16 mouse cellular contexts compared by ENCODE assay signal in the genomic region with DNA sequence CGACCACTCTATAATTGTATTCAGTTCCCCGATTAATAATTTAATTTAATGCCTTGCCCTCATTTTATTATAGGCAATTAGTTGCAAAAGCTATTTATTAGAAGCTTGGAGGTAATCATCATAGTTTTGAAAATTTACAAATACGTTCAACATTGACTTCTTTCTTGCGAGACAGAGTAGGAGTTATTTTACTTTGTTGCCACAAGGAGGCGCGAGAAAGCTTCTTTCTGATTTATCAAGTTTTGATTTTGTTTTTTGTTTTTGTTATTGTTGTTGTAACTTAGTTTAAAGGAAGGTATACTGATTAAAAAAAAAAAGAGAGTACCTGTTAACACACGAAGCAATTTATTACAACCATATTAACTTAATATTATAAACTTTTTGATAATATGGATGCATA.
DNase-seq lines count a peak whose midpoint lies in the region; ATAC-seq and TF ChIP-seq lines count a peak whose summit lies in the region.
"Had no signal": no experiment of that assay in that cellular context is flagged by ENCODE, and none has a peak within 500 bp of the region (broad histone marks: within the 10 kb centered on the region; RNA-seq: fewer than 3 reads in every experiment).

No protein-coding gene starts in this region.

- peak; percentile 9; the same call in 1 of the 2 replicates for TF ChIP-seq CTCF in liver, embryonic 14.5 days (IDR thresholded peaks at IDR 0.05; ENCODE audit: low read depth)

- H3K9ac ChIP-seq in forebrain, embryonic 14.5 days (ENCODE audit: low read length), result no peak overlapping the region
- no peak overlapping the region for H3K9ac ChIP-seq in forebrain, embryonic 11.5 days (ENCODE audit: low read length)
- no peak overlapping the region for H3K9ac ChIP-seq in liver, embryonic 14.5 days (replicated peaks)
- H3K9ac ChIP-seq in liver, embryonic 12.5 days, result no peak overlapping the region
- H3K9ac ChIP-seq: liver, embryonic 13.5 days; midbrain, embryonic 12.5 days; neural tube, embryonic 15.5 days had no signal

- no peak overlapping the region for H3K4me3 ChIP-seq in forebrain, embryonic 14.5 days (ENCODE audit: low read depth, low read length)
- H3K4me3 ChIP-seq in forebrain, embryonic 11.5 days (ENCODE audit: low read depth, low read length), result no peak overlapping the region
- no peak overlapping the region for H3K4me3 ChIP-seq in liver, embryonic 14.5 days (ENCODE audit: insufficient read depth in 1 of 2, low read depth in 2 of 2, low read length in 2 of 2)
- no peak overlapping the region for H3K4me3 ChIP-seq in liver, embryonic 12.5 days
- H3K4me3 ChIP-seq: liver, embryonic 13.5 days; midbrain, embryonic 12.5 days; neural tube, embryonic 15.5 days had no signal

- no peak overlapping the region for H3K27ac ChIP-seq in forebrain, embryonic 14.5 days (ENCODE audit: low read depth, low read length)
- no peak overlapping the region for H3K27ac ChIP-seq in forebrain, embryonic 11.5 days (ENCODE audit: low read depth, low read length)
- H3K27ac ChIP-seq in liver, embryonic 14.5 days, result no peak overlapping the region
- no peak overlapping the region for H3K27ac ChIP-seq in liver, embryonic 12.5 days
- H3K27ac ChIP-seq: liver, embryonic 13.5 days; midbrain, embryonic 12.5 days; neural tube, embryonic 15.5 days had no signal

- peak; percentile 59 for DNase-seq in forebrain, embryonic 14.5 days (ENCODE audit: low spot score)
- no peak for DNase-seq in forebrain, embryonic 11.5 days (ENCODE audit: low spot score)
- DNase-seq in liver, embryonic 14.5 days (ENCODE audit: low read depth in 3 of 3, low spot score in 3 of 3), result no peak
- DNase-seq in MEL-GATA-1-ER (ENCODE audit: extremely low read depth, low read depth), result peak; percentile 7
- peak; percentile 1 for DNase-seq in induced T-regulatory cell, adult 2 months (ENCODE audit: low read depth)
- no peak for DNase-seq in adrenal gland, adult 18-20 months (ENCODE audit: low spot score in 2 of 2)
- DNase-seq in thymus, postnatal 36 days, result no peak
- DNase-seq: adrenal gland, postnatal 10 days; cerebellum, adult 9-11 months; heart, adult 11 months; liver, embryonic 13.5 days had no signal

- no peaks in the 10 kb centered on the region for H3K27me3 ChIP-seq in forebrain, embryonic 14.5 days (replicated peaks; ENCODE audit: control insufficient read depth, insufficient read depth, low read length)
- no peaks in the 10 kb centered on the region for H3K27me3 ChIP-seq in forebrain, embryonic 11.5 days (ENCODE audit: control insufficient read depth, insufficient read depth, low read length)
- no peaks in the 10 kb centered on the region for H3K27me3 ChIP-seq in liver, embryonic 14.5 days (ENCODE audit: control insufficient read depth, insufficient read depth, low read length)
- H3K27me3 ChIP-seq in liver, embryonic 12.5 days (replicated peaks), result no peaks in the 10 kb centered on the region
- H3K27me3 ChIP-seq: liver, embryonic 13.5 days; midbrain, embryonic 12.5 days; neural tube, embryonic 15.5 days had no signal

- H3K36me3 ChIP-seq in forebrain, embryonic 14.5 days (ENCODE audit: control insufficient read depth, insufficient read depth, low read length), result no peaks in the 10 kb centered on the region
- H3K36me3 ChIP-seq in forebrain, embryonic 11.5 days (ENCODE audit: control insufficient read depth, insufficient read depth, low read length), result no peaks in the 10 kb centered on the region
- no peaks in the 10 kb centered on the region for H3K36me3 ChIP-seq in liver, embryonic 14.5 days (replicated peaks; ENCODE audit: control insufficient read depth, insufficient read depth, low read depth)
- H3K36me3 ChIP-seq in liver, embryonic 12.5 days, result no peaks in the 10 kb centered on the region
- H3K36me3 ChIP-seq: liver, embryonic 13.5 days had no signal

- H3K9me3 ChIP-seq in forebrain, embryonic 14.5 days (replicated peaks; ENCODE audit: control insufficient read depth, low read length), result no peaks in the 10 kb centered on the region
- H3K9me3 ChIP-seq in forebrain, embryonic 11.5 days (ENCODE audit: control insufficient read depth, low read length), result no peaks in the 10 kb centered on the region
- H3K9me3 ChIP-seq in liver, embryonic 14.5 days (ENCODE audit: control insufficient read depth, low read length), result no peaks in the 10 kb centered on the region
- H3K9me3 ChIP-seq in liver, embryonic 12.5 days (replicated peaks), result no peaks in the 10 kb centered on the region
- H3K9me3 ChIP-seq: liver, embryonic 13.5 days; midbrain, embryonic 12.5 days; neural tube, embryonic 15.5 days had no signal

- no peak for TF ChIP-seq EP300 in liver, embryonic 14.5 days (IDR thresholded peaks at IDR 0.05; ENCODE audit: low read depth)

- no peak for ATAC-seq in forebrain, embryonic 14.5 days
- no peak for ATAC-seq in forebrain, embryonic 11.5 days (replicated peaks; ENCODE audit: low FRiP score)
- no peak for ATAC-seq in liver, embryonic 14.5 days (ENCODE audit: insufficient read depth)
- no peak for ATAC-seq in liver, embryonic 12.5 days
- ATAC-seq: CD4-positive, CD25-positive, alpha-beta regulatory T cell, adult 4 months; hindbrain, embryonic 16.5 days had no signal

- 26% methylated on average over 7 of the region's 7 CpGs for WGBS in forebrain, embryonic 14.5 days
- WGBS in forebrain, embryonic 11.5 days, result 33% methylated on average over 7 of the region's 7 CpGs
- WGBS in liver, embryonic 14.5 days (ENCODE audit: insufficient replicate concordance), result 23% methylated on average over 7 of the region's 7 CpGs
- 19% methylated on average over 7 of the region's 7 CpGs for WGBS in liver, embryonic 12.5 days (ENCODE audit: insufficient replicate concordance)

- H3K4me2 ChIP-seq in forebrain, embryonic 14.5 days (ENCODE audit: low read length), result no peak overlapping the region
- no peak overlapping the region for H3K4me2 ChIP-seq in forebrain, embryonic 11.5 days (ENCODE audit: low read depth, low read length, severe bottlenecking)
- no peak overlapping the region for H3K4me2 ChIP-seq in liver, embryonic 14.5 days (ENCODE audit: low read depth)
- no peak overlapping the region for H3K4me2 ChIP-seq in liver, embryonic 12.5 days
- H3K4me2 ChIP-seq: liver, embryonic 13.5 days; midbrain, embryonic 12.5 days; neural tube, embryonic 15.5 days had no signal

- no peaks in the 10 kb centered on the region for H3K4me1 ChIP-seq in forebrain, embryonic 14.5 days (ENCODE audit: control insufficient read depth, insufficient read depth, low read length)
- no peaks in the 10 kb centered on the region for H3K4me1 ChIP-seq in forebrain, embryonic 11.5 days (replicated peaks; ENCODE audit: control insufficient read depth, insufficient read depth, low read length)
- H3K4me1 ChIP-seq in liver, embryonic 14.5 days (replicated peaks; ENCODE audit: control insufficient read depth in 2 of 2, insufficient read depth in 2 of 2, low read length in 1 of 2), result no peaks in the 10 kb centered on the region
- no peaks in the 10 kb centered on the region for H3K4me1 ChIP-seq in liver, embryonic 12.5 days
- H3K4me1 ChIP-seq: liver, embryonic 13.5 days; midbrain, embryonic 12.5 days; neural tube, embryonic 15.5 days had no signal

Comparison
In these comparisons a context has a peak if more than half of its experiments do, and no peak if none do; other contexts are left out.
1. DNase-seq: peak in forebrain, embryonic 14.5 days (single experiment), MEL-GATA-1-ER (single experiment) and induced T-regulatory cell, adult 2 months (single experiment); none in forebrain, embryonic 11.5 days (single experiment), liver, embryonic 14.5 days (0 of 3), adrenal gland, adult 18-20 months (0 of 2) and thymus, postnatal 36 days (0 of 2).